Mouse (Mus musculus) frontal cortex, adult (tissue): ENCODE data around the gene Lpin2.
A peak's percentile ranks its signal among the peaks of the same experiment; 100 is the strongest.

Experiments used
- ATAC-seq: cut with Nextera tagmentation; 2 replicates; pipeline ENCODE4 v1.9.2; 2017; ENCODE audit warnings: mild to moderate bottlenecking, moderate library complexity, mixed read lengths; ENCODE audit not compliant: low TSS enrichment

Gene Lpin2

GRCm38 (mm10) chr17:71182211-71182721, at the start of gene Lpin2:
Gene Lpin2, plus strand, starts transcription at chr17:71182560.
- peak; percentile 11; the same call in 1 of the 2 replicates for ATAC-seq

GRCm38 (mm10) chr17:71132856-71133439, 49.4 kb upstream of the Lpin2 start:
- ATAC-seq: no peak

- no peak for ATAC-seq
Measured at GRCm38 (mm10) chr17:71134441-71134955, 47.9 kb upstream of the Lpin2 start.

GRCm38 (mm10) chr17:71135108-71135507, 47.3 kb upstream of the Lpin2 start:
- ATAC-seq: no peak

GRCm38 (mm10) chr17:71135866-71136265, 46.5 kb upstream of the Lpin2 start:
- ATAC-seq: no peak

GRCm38 (mm10) chr17:71136384-71137333, 45.7 kb upstream of the Lpin2 start:
- ATAC-seq: no peak

GRCm38 (mm10) chr17:71137334-71137721, 45.0 kb upstream of the Lpin2 start:
- ATAC-seq: no peak

- no peak for ATAC-seq
Measured at GRCm38 (mm10) chr17:71142068-71142467, 40.3 kb upstream of the Lpin2 start.

- ATAC-seq: no peak
Measured at GRCm38 (mm10) chr17:71143155-71143554, 39.2 kb upstream of the Lpin2 start.

GRCm38 (mm10) chr17:71144322-71145116, 37.8 kb upstream of the Lpin2 start:
- ATAC-seq: no peak

- no peak for ATAC-seq
Measured at GRCm38 (mm10) chr17:71145248-71145961, 37.0 kb upstream of the Lpin2 start.

- ATAC-seq: no peak
Measured at GRCm38 (mm10) chr17:71153356-71153755, 29.0 kb upstream of the Lpin2 start.

- ATAC-seq: no peak
Measured at GRCm38 (mm10) chr17:71155271-71155670, 27.1 kb upstream of the Lpin2 start.

- ATAC-seq: no peak
Measured at GRCm38 (mm10) chr17:71159152-71159567, 23.2 kb upstream of the Lpin2 start.

GRCm38 (mm10) chr17:71159720-71160119, 22.6 kb upstream of the Lpin2 start:
- no peak for ATAC-seq

GRCm38 (mm10) chr17:71160244-71160995, 21.9 kb upstream of the Lpin2 start:
- no peak for ATAC-seq

- ATAC-seq: peak; percentile 69
Measured at GRCm38 (mm10) chr17:71164991-71165390, 17.4 kb upstream of the Lpin2 start.

- ATAC-seq: no peak
Measured at GRCm38 (mm10) chr17:71168205-71168815, 14.1 kb upstream of the Lpin2 start.

- peak; percentile 97 for ATAC-seq
Measured at GRCm38 (mm10) chr17:71168846-71169245, 13.5 kb upstream of the Lpin2 start.

- no peak for ATAC-seq
Measured at GRCm38 (mm10) chr17:71169639-71170038, 12.7 kb upstream of the Lpin2 start.
